27 mouse cellular contexts compared by ENCODE assay signal in the genomic region with DNA sequence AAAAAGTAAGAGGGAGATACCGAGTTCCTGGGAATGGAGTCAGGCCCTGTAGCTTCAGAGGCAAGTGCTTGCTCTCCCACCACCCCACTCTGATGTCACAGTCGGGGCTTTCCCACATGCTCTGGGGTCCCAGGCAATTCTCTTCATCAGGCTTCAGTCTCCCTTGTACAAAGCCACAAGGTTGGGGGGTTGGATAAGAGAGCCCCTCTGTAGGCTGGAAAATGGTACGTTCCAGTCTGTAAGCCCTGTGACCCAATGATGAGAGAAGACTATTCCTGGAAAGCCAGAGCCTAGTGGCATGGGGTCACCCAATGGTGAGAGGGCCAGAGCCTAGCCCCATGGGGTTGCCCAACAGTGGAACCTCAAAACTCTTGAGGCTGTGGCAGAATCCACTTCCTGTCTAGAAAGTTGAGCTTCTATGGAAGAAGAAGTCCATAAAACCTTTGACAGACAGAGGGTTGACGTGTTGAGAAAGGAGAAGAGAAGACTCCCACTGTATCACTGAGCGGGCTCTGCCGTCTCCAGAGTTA. TPM values are rescaled to one million over a fixed set of nuclear protein-coding genes. Genes with fewer than 3 reads are reported as not detected.
DNase-seq lines count a peak whose midpoint lies in the region; TF ChIP-seq lines count a peak whose summit lies in the region.
"Had no signal": no experiment of that assay in that cellular context is flagged by ENCODE, and none has a peak within 500 bp of the region (broad histone marks: within the 10 kb centered on the region; RNA-seq: fewer than 3 reads in every experiment).

No protein-coding gene starts in this region.

- no peak overlapping the region for H3K27ac ChIP-seq in testis, adult 2 months (ENCODE audit: control insufficient read depth, insufficient read depth, low read depth, low read length)
- H3K27ac ChIP-seq: hindbrain, embryonic 10.5 days; hindbrain, embryonic 15.5 days; kidney, embryonic 15.5 days; layer of hippocampus, adult 2 months; left cerebral cortex, adult 2 months; liver, embryonic 12.5 days; neural tube, embryonic 13.5 days; stomach, postnatal 0 days had no signal

- DNase-seq in testis, postnatal 14 days (ENCODE audit: low spot score), result no peak
- DNase-seq in R1 (ENCODE audit: low read depth, low spot score), result peak; percentile 76
- DNase-seq in lung, postnatal 4 days, result peak; percentile 28 to 41
- no peak for DNase-seq in yolk sac, embryonic 10.5 days (ENCODE audit: low spot score)
- DNase-seq in cerebellum, adult 18-20 months, result no peak
- DNase-seq: adrenal gland, adult 2 months; B cell, adult 2 months; cerebellum, adult 9-11 months; forebrain, postnatal 0 days; gastrocnemius, postnatal 10 days; heart, postnatal 14 days; kidney, adult 18-20 months; kidney, postnatal 36 days; left cerebral cortex, postnatal 4 days; liver, postnatal 0 days; right cerebral cortex, postnatal 4 days; thymus, postnatal 4 days had no signal

- H3K4me3 ChIP-seq in testis, adult 2 months (ENCODE audit: control insufficient read depth, low read depth, low read length), result peak overlapping the region; percentile 75
- H3K4me3 ChIP-seq: erythroblast, embryonic 14.5 days; hindbrain, embryonic 10.5 days; hindbrain, embryonic 15.5 days; kidney, embryonic 15.5 days; layer of hippocampus, adult 2 months; left cerebral cortex, adult 2 months; liver, embryonic 12.5 days; neural tube, embryonic 13.5 days had no signal

- TF ChIP-seq CTCF in testis, adult 2 months (IDR thresholded peaks at IDR 0.05; ENCODE audit: control insufficient read depth, insufficient read depth, insufficient replicate concordance, low read depth, low read length), result no peak

- H3K27me3 ChIP-seq in testis, adult 2 months (ENCODE audit: control insufficient read depth, insufficient read depth, low read length), result no peaks in the 10 kb centered on the region
- H3K27me3 ChIP-seq: hindbrain, embryonic 15.5 days; kidney, embryonic 15.5 days; neural tube, embryonic 13.5 days had no signal

- no peaks in the 10 kb centered on the region; the same call in 1 of the 2 replicates for H3K4me1 ChIP-seq in testis, adult 2 months (ENCODE audit: control insufficient read depth, insufficient read depth, low read length)
- H3K4me1 ChIP-seq: hindbrain, embryonic 15.5 days; kidney, embryonic 15.5 days; liver, embryonic 12.5 days; neural tube, embryonic 13.5 days had no signal

- TF ChIP-seq POLR2A in testis, adult 2 months (IDR thresholded peaks at IDR 0.05; ENCODE audit: control insufficient read depth, low read depth, low read length), result no peak

- H3K36me3 ChIP-seq in testis, adult 2 months (ENCODE audit: control insufficient read depth, insufficient read depth, low read length), result no peaks in the 10 kb centered on the region
- H3K36me3 ChIP-seq: hindbrain, embryonic 10.5 days; hindbrain, embryonic 15.5 days; kidney, embryonic 15.5 days; liver, embryonic 12.5 days; neural tube, embryonic 13.5 days had no signal

RNA-seq across cellular contexts. Expression of gene Fbxo47, which starts 32.1 kb away (rescaled TPM):
- polyA plus RNA-seq in testis, adult 2 months (2012; rRNA removed), result 19.8 and 25.8 TPM in 2 replicates
- polyA plus RNA-seq: adrenal gland, adult 2 months; erythroblast, embryonic 14.5 days had no signal

Comparison
In these comparisons a context has a peak if more than half of its experiments do, and no peak if none do; other contexts are left out.
1. DNase-seq: peak in R1 (single experiment) and lung, postnatal 4 days (2 of 2); none in testis, postnatal 14 days (single experiment), yolk sac, embryonic 10.5 days (single experiment) and cerebellum, adult 18-20 months (0 of 2).